Comparison of ENCODE assay signal across 12 mouse cellular contexts in genomic region chr11:83632744-83633143, GRCm38 (mm10). TPM values are rescaled to one million over a fixed set of nuclear protein-coding genes. Genes with fewer than 3 reads are reported as not detected.
DNase-seq lines count a peak whose midpoint lies in the region; ATAC-seq and TF ChIP-seq lines count a peak whose summit lies in the region.
"Had no signal": no experiment of that assay in that cellular context is flagged by ENCODE, and none has a peak within 500 bp of the region (broad histone marks: within the 10 kb centered on the region; RNA-seq: fewer than 3 reads in every experiment).

No protein-coding gene starts in this region.

- H3K9me3 ChIP-seq in lung, embryonic 14.5 days (ENCODE audit: low read depth, low read length) = no peaks in the 10 kb centered on the region
- H3K9me3 ChIP-seq: heart, embryonic 13.5 days; liver, embryonic 13.5 days had no signal

- H3K27ac ChIP-seq in lung, embryonic 14.5 days (ENCODE audit: low read depth) = no peak overlapping the region
- H3K27ac ChIP-seq: heart, embryonic 13.5 days; liver, embryonic 13.5 days had no signal

- no peaks in the 10 kb centered on the region for H3K4me1 ChIP-seq in lung, embryonic 14.5 days (ENCODE audit: insufficient read depth)
- H3K4me1 ChIP-seq: liver, embryonic 13.5 days had no signal

- in situ Hi-C loops in Patski (cut with MboI; ENCODE audit: low pct_unique_long_range_greater_than_20kb) = no loop called here

- H3K36me3 ChIP-seq in lung, embryonic 14.5 days (ENCODE audit: insufficient read depth) = no peaks in the 10 kb centered on the region
- H3K36me3 ChIP-seq in splenic B cell, adult 2 months (ENCODE audit: control insufficient read depth, insufficient read depth, low read length, poor library complexity, severe bottlenecking) = no peaks in the 10 kb centered on the region
- H3K36me3 ChIP-seq: heart, embryonic 13.5 days; liver, embryonic 13.5 days had no signal

- no peak overlapping the region for H3K9ac ChIP-seq in lung, embryonic 14.5 days
- H3K9ac ChIP-seq: heart, embryonic 13.5 days; liver, embryonic 13.5 days had no signal

- 56% methylated on average over 4 of the region's 4 CpGs for whole genome bisulfite sequencing in lung, embryonic 14.5 days

- peak; percentile 55 for TF ChIP-seq CTCF in lung, embryonic 14.5 days (IDR thresholded peaks at IDR 0.05; ENCODE audit: low read depth)
- TF ChIP-seq CTCF in Patski (IDR thresholded peaks at IDR 0.05) = peak; percentile 86

- CTCF ChIA-PET in Patski (lab: Charles Lee) = interaction anchor here (1.0 to 2.9 kb wide), 9 partner anchors 9 to 108 kb away, joined by 3 to 9 read pairs (median 3); partner anchors contain the start of gene Ccl3

- no peaks in the 10 kb centered on the region for H3K27me3 ChIP-seq in lung, embryonic 14.5 days (ENCODE audit: insufficient read depth, low read length)
- no peaks in the 10 kb centered on the region for H3K27me3 ChIP-seq in Patski
- H3K27me3 ChIP-seq in splenic B cell, adult 2 months (ENCODE audit: control insufficient read depth, insufficient read depth, low read length, poor library complexity, severe bottlenecking) = no peaks in the 10 kb centered on the region
- H3K27me3 ChIP-seq: heart, embryonic 13.5 days; liver, embryonic 13.5 days had no signal

- no peak for ATAC-seq in lung, embryonic 14.5 days (ENCODE audit: insufficient read depth)
- no peak for ATAC-seq in Patski

- POLR2A ChIA-PET in Patski (lab: Charles Lee) = no interaction called here

- peak; percentile 33 to 36 for DNase-seq in heart, postnatal 14 days
- no peak for DNase-seq in heart, adult 8-10 months (ENCODE audit: low spot score)
- peak; percentile 35 for DNase-seq in lung, embryonic 14.5 days
- no peak for DNase-seq in lung, adult 18-20 months
- no peak for DNase-seq in Patski (ENCODE audit: low read depth, low spot score)
- peak; percentile 60 for DNase-seq in splenic B cell, adult 2 months (ENCODE audit: low read depth, low spot score)
- no peak for DNase-seq in thymus, postnatal 36 days
- DNase-seq: cerebellum, adult 9-11 months; liver, embryonic 13.5 days; thymus, adult 18-20 months had no signal

- no peak overlapping the region for H3K4me2 ChIP-seq in lung, embryonic 14.5 days
- H3K4me2 ChIP-seq: heart, embryonic 13.5 days; liver, embryonic 13.5 days had no signal

- no peak overlapping the region for H3K4me3 ChIP-seq in lung, embryonic 14.5 days (ENCODE audit: low read depth, low read length)
- H3K4me3 ChIP-seq: heart, embryonic 13.5 days; liver, embryonic 13.5 days had no signal

- intact Hi-C loops in heart, postnatal 14 days (cut with DNase I) = loop anchor here (2.0 to 5.0 kb wide), 2 partner anchors 76 to 190 kb away; no protein-coding TSS in a partner anchor

RNA-seq across cellular contexts. Expression of gene Rpl9-ps1, which starts 12.7 kb away (rescaled TPM):
- not detected for total RNA-seq in heart, postnatal 14 days (2021)
- not detected for total RNA-seq in heart, adult 8-10 months (2022)
- polyA plus RNA-seq in lung, embryonic 14.5 days (2014; fragmentation: Nextera tagmentation; extraction: Ambion mirVana) = not detected in 2 replicates
- polyA plus RNA-seq in Patski (2021) = not detected
- total RNA-seq: layer of hippocampus, adult 18-20 months had no signal
- polyA plus RNA-seq: heart, embryonic 13.5 days; liver, embryonic 13.5 days had no signal

RNA-seq across cellular contexts. Expression of gene Ccl3, which starts 16.4 kb away (rescaled TPM):
- total RNA-seq in heart, postnatal 14 days (2021) = not detected
- total RNA-seq in heart, adult 8-10 months (2022) = not detected
- polyA plus RNA-seq in lung, embryonic 14.5 days (2014; fragmentation: Nextera tagmentation; extraction: Ambion mirVana) = 0.33 and 0.51 TPM in 2 replicates
- not detected for polyA plus RNA-seq in Patski (2021)
- total RNA-seq: layer of hippocampus, adult 18-20 months had no signal

RNA-seq across cellular contexts. Expression of gene Ccl4, which starts 29.6 kb away (rescaled TPM):
- total RNA-seq in heart, postnatal 14 days (2021) = not detected
- total RNA-seq in heart, adult 8-10 months (2022) = not detected
- polyA plus RNA-seq in lung, embryonic 14.5 days (2014; fragmentation: Nextera tagmentation; extraction: Ambion mirVana) = 0.59 and 1.3 TPM in 2 replicates
- polyA plus RNA-seq in Patski (2021) = not detected
- total RNA-seq: layer of hippocampus, adult 18-20 months had no signal

RNA-seq across cellular contexts. Expression of gene Ccl6, which starts 39.9 kb away (rescaled TPM):
- 10 to 100 TPM in 1 of 2 experiments, 1 to 10 TPM in 1; 9.9 to 12.8 TPM for total RNA-seq in heart, postnatal 14 days (2021)
- 10 to 100 TPM in 2 of 4 experiments, 1 to 10 TPM in 2; 5.4 to 24.7 (median 9.6) TPM for total RNA-seq in heart, adult 8-10 months (2022)
- polyA plus RNA-seq in lung, embryonic 14.5 days (2014; fragmentation: Nextera tagmentation; extraction: Ambion mirVana) = 4.8 and 7.2 TPM in 2 replicates
- not detected for polyA plus RNA-seq in Patski (2021)

RNA-seq across cellular contexts. Expression of gene Ccl9, which starts 54.3 kb away (rescaled TPM):
- 1 to 10 TPM; 7.9 to 8.9 TPM for total RNA-seq in heart, postnatal 14 days (2021)
- 1 to 10 TPM; 4.4 to 9.5 (median 5.6) TPM for total RNA-seq in heart, adult 8-10 months (2022)
- 2.8 and 7.0 TPM in 2 replicates for polyA plus RNA-seq in lung, embryonic 14.5 days (2014; fragmentation: Nextera tagmentation; extraction: Ambion mirVana)
- 0.42 TPM for polyA plus RNA-seq in Patski (2021)

Comparison
In these comparisons a context has a peak if more than half of its experiments do, and no peak if none do; other contexts are left out.
1. DNase-seq: peak in heart, postnatal 14 days (2 of 2), lung, embryonic 14.5 days (single experiment) and splenic B cell, adult 2 months (single experiment); none in heart, adult 8-10 months (single experiment), lung, adult 18-20 months (0 of 2), Patski (single experiment) and thymus, postnatal 36 days (0 of 2).